Mouse (Mus musculus): Measurements from ENCODE around the gene Gbp7. TPM values are rescaled to one million over a fixed set of nuclear protein-coding genes. Genes with fewer than 3 reads are reported as not detected.

Gene Gbp7
- total and polyA plus RNA-seq, 3 experiments: 1.9 to 3.9 TPM; not detected in 1

DNA sequence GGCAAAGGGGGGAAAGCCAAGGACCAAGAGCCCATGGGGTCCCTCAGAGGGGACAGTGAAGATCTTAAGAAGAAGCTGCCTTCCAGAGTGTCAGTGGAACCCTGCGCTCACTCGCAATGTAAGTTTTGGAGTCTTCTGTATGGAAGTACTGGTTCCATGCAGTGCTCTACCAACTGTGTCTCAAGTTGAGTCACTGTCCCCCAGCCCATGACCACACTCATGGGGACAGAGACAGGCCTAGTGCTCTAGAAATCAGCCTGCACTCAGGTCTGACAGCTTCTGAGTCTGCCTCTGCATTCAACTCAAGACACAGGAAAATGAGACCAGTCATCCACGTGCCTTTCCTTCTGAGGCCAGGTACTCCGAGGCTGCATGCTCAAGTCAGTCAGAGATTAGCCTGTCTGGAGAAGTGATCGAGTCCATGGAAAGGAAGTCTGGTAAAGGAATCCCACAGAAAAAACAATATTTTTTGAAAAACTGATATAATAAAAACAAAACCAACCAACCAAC lies 34.9 kb upstream of the Gbp7 start:
- H3K27me3 ChIP-seq (ENCODE audit: control insufficient read depth in 1 of 2, insufficient read depth in 2 of 2, low read length in 2 of 2): peaks cover 0 to 4% of the 10 kb centered on the region in 2 experiments; a peak in 2 of 4 replicates
- H3K9me3 ChIP-seq (replicated peaks; ENCODE audit: insufficient read depth, low read length): no peaks in the 10 kb centered on the region
- H3K4me3 ChIP-seq (ENCODE audit: control insufficient read depth in 1 of 2, insufficient read depth in 1 of 2, low read depth in 2 of 2, low read length in 2 of 2): no peak overlapping the region
- no peak for TF ChIP-seq TAL1 (IDR thresholded peaks at IDR 0.05; ENCODE audit: low read length)
- no peak for TF ChIP-seq ZNF384 (IDR thresholded peaks at IDR 0.05; ENCODE audit: low read depth, low read length)
- no peak for TF ChIP-seq CHD2 (IDR thresholded peaks at IDR 0.05; ENCODE audit: low read length)
- TF ChIP-seq EP300 (IDR thresholded peaks at IDR 0.05; ENCODE audit: low read depth in 1 of 2, low read length in 2 of 2): no peak
- no peak for TF ChIP-seq TCF12 (IDR thresholded peaks at IDR 0.05; ENCODE audit: low read depth, low read length)
- TF ChIP-seq ZKSCAN1 (IDR thresholded peaks at IDR 0.05; ENCODE audit: low read depth, low read length): no peak
- TF ChIP-seq SMC3 (IDR thresholded peaks at IDR 0.05; ENCODE audit: low read depth, low read length): no peak
- TF ChIP-seq SIN3A (IDR thresholded peaks at IDR 0.05; ENCODE audit: low read length): no peak
- TF ChIP-seq NELFE (IDR thresholded peaks at IDR 0.05; ENCODE audit: low read depth, low read length): no peak
- no peak for TF ChIP-seq MYB (IDR thresholded peaks at IDR 0.05; ENCODE audit: low read depth, low read length)
- H3K4me1 ChIP-seq (ENCODE audit: control insufficient read depth in 1 of 2, insufficient read depth in 2 of 2, low read length in 2 of 2): 0 out of 4 replicates have a peak, but pooled peaks cover 0 to 4% of the 10 kb centered on the region in 2 experiments
- H3K9ac ChIP-seq (ENCODE audit: control insufficient read depth, low read depth, low read length, poor library complexity, severe bottlenecking): no peak overlapping the region
- no peak for DNase-seq (ENCODE audit: low read depth, low spot score)
- no peaks in the 10 kb centered on the region for H3K79me2 ChIP-seq (ENCODE audit: control insufficient read depth, insufficient read depth, low read length, poor library complexity)
- H3K36me3 ChIP-seq (ENCODE audit: control insufficient read depth in 1 of 2, insufficient read depth in 2 of 2, low read length in 2 of 2): no peaks in the 10 kb centered on the region
- H3K27ac ChIP-seq (ENCODE audit: control insufficient read depth, low read depth, low read length): no peak overlapping the region

DNA sequence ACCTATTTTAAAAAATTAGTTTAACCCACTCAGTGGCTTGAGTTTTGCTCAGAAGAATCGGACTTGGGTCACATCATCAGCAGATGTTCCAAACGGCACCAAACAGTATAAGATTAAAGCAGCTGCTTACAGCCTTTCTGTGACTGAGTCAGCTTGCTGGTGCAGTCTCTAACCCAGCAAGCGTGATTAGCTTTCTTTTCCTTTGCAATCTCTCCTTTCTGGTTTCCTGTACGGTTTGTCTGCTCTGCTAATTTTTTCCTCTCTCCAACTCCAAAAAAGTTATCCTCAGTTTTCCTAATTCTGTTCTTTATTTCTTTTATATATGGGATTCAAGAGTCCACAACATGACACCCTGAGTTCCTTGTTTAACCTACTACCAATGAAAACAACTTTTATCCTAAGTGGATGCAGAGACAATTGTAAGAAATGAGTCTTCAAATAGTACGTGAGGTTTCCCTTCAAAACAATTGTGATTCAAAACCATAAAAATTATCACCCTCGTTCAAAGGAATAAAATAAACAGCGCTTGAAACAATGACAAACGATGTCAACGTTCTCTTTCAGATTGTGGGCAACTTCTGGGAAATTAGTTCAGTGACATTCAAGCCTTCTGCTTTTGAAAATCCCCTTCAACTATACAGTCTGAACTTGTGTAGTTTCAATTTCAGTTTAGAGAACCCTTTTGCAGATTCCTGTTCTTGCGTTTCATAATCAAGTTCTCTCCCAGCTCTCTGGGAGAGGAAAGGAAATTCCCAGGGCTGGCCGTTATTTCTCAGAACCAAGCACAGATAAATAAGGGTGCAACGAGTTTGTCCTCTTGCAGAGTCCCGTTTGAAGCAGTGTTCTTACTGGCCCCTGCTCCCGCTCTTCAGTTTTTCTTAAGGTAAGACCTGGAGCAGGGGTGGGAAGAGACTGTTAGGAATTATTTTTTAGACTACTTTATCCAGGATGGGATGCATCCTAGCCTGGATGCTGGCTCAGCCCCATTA lies 33.7 kb upstream of the Gbp7 start:
- Histone ChIP-seq H3K79me2 (ENCODE audit: control insufficient read depth, insufficient read depth, low read length, poor library complexity) (no peaks in the 10 kb centered on the region), H3K9ac (ENCODE audit: control insufficient read depth, low read depth, low read length, poor library complexity, severe bottlenecking) (no peak overlapping the region), H3K9me3 (replicated peaks; ENCODE audit: insufficient read depth, low read length) (no peaks in the 10 kb centered on the region), H3K4me3 (ENCODE audit: control insufficient read depth in 1 of 2, insufficient read depth in 1 of 2, low read depth in 2 of 2, low read length in 2 of 2) (peak overlapping the region; percentile 3 to 31; a peak in 2 of 4 replicates), H3K27ac (ENCODE audit: control insufficient read depth, low read depth, low read length) (no peak overlapping the region), H3K36me3 (ENCODE audit: control insufficient read depth in 1 of 2, insufficient read depth in 2 of 2, low read length in 2 of 2) (no peaks in the 10 kb centered on the region), H3K4me1 (ENCODE audit: control insufficient read depth in 1 of 2, insufficient read depth in 2 of 2, low read length in 2 of 2) (0 out of 4 replicates have a peak, but pooled peaks cover 0 to 4% of the 10 kb centered on the region in 2 experiments), H3K27me3 (ENCODE audit: control insufficient read depth in 1 of 2, insufficient read depth in 2 of 2, low read length in 2 of 2) (peaks cover 1 to 10% of the 10 kb centered on the region in 2 experiments; a peak in 3 of 4 replicates)
- DNase-seq (ENCODE audit: low read depth, low spot score): no peak
- TF ChIP-seq MAFK (IDR thresholded peaks at IDR 0.05; ENCODE audit: borderline replicate concordance, low read depth, low read length) (no peak), JUND (IDR thresholded peaks at IDR 0.05; ENCODE audit: low read depth, low read length) (no peak), CHD2 (IDR thresholded peaks at IDR 0.05; ENCODE audit: low read length) (no peak), MAZ (IDR thresholded peaks at IDR 0.05; ENCODE audit: low read depth, low read length) (no peak), MEF2A (IDR thresholded peaks at IDR 0.05; ENCODE audit: extremely low read depth, insufficient replicate concordance, low read depth, low read length, poor library complexity, severe bottlenecking) (no peak), EP300 (IDR thresholded peaks at IDR 0.05; ENCODE audit: low read depth in 1 of 2, low read length in 2 of 2) (no peak), SIN3A (IDR thresholded peaks at IDR 0.05; ENCODE audit: low read length) (no peak)

Data from MEL (cell line).